Mouse (Mus musculus): ENCODE measurements around the gene Cygb.

- TF ChIP-seq POLR2A (IDR thresholded peaks at IDR 0.05; ENCODE audit: borderline replicate concordance, low read depth, low read length) (no peak), CTCF (IDR thresholded peaks at IDR 0.05; ENCODE audit: low read depth, low read length) (no peak)
Measured at GRCm38 (mm10) chr11:116618666-116619065, 35.4 kb downstream of the Cygb start.
